8 mouse cellular contexts compared by ENCODE assay signal in the genomic region with DNA sequence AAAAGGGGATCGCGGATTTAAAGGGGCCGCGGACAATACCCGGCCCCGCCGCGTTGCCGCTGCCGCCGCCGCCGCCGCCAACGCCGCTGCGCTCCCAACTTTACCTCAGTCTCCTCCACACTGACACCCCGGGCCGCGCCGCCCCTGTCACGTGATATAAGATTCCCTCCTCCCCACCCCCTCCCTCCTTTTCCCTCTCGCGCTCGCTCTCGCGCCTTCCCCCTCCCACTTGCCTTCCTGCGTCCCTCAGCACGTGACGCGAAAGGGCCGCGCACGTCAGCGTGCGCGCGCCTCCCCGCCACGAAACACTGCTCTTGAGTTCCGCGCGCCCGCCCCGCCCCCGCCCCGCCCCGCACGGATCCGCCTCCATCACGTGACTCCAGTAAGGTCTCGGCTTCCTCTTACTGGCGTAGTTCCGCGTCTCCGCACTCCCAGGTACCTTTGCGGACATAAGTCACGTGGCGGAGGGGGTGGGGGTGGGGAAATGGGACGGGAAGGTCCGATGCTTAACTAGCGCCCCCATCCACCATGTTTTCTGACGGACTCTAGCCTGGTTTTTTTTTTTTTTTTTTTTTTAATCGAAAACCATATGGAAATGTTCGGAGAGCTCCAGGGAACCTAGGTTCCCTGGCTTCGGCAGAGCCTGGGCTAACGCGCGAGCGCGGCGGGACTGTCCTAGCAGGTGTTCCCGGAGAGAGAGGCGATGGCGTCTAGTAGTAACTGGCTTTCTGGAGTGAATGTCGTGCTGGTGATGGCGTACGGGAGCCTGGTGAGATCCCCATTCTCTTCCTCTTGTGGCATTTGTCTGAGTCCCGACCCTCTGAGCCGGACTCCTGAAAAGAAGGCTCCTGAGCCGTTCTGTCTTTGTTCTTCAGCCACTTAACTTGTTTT. TPM values are rescaled to one million over a fixed set of nuclear protein-coding genes. Genes with fewer than 3 reads are reported as not detected.
DNase-seq lines count a peak whose midpoint lies in the region; ATAC-seq and TF ChIP-seq lines count a peak whose summit lies in the region.

A gene (minus strand): TSS at position 278 of the 891 bp plus-strand sequence.

- H3K27ac ChIP-seq in embryonic facial prominence, embryonic 14.5 days (replicated peaks; ENCODE audit: low read depth, low read length): peak within 1 kb of the TSS; percentile 96
- H3K27ac ChIP-seq in heart, adult 2 months: peak within 1 kb of the TSS; percentile 93
- peak within 1 kb of the TSS; percentile 97 for H3K27ac ChIP-seq in limb, embryonic 13.5 days
- peak within 1 kb of the TSS; percentile 92 for H3K27ac ChIP-seq in midbrain, embryonic 16.5 days (ENCODE audit: low read length)

- intact Hi-C loops in heart, adult 2 months (cut with DNase I): loop anchor here (2.0 to 5.0 kb wide), 3 partner anchors 26 to 90 kb away; a partner anchor contains a TSS

- peak; percentile 34 for TF ChIP-seq CTCF in heart, adult 2 months (IDR thresholded peaks at IDR 0.05)

- peak within 1 kb of the TSS; percentile 79 for H3K4me3 ChIP-seq in embryonic facial prominence, embryonic 14.5 days (ENCODE audit: low read depth, low read length)
- peak within 1 kb of the TSS; percentile 84 for H3K4me3 ChIP-seq in heart, adult 2 months
- H3K4me3 ChIP-seq in limb, embryonic 13.5 days: peak within 1 kb of the TSS; percentile 81
- H3K4me3 ChIP-seq in midbrain, embryonic 16.5 days (ENCODE audit: low read depth, low read length): peak within 1 kb of the TSS; percentile 55

- DNase-seq in 3T3-L1 (ENCODE audit: low read depth, low spot score): peak; percentile 99
- DNase-seq in adrenal gland, postnatal 4 days (ENCODE audit: low spot score in 2 of 2): peak; percentile 82 to 88
- peak; percentile 99 for DNase-seq in embryonic facial prominence, embryonic 14.5 days (ENCODE audit: low spot score)
- peak; percentile 91 to 96 for DNase-seq in heart, adult 2 months
- DNase-seq in kidney, adult 8-10 months: peak; percentile 92 to 95
- peak; percentile 81 to 97 for DNase-seq in spleen, postnatal 10 days (ENCODE audit: low spot score in 2 of 2)

- peaks cover 31% of the 10 kb centered on the region for H3K36me3 ChIP-seq in embryonic facial prominence, embryonic 14.5 days (ENCODE audit: control insufficient read depth, insufficient read depth, low read length)
- peaks cover 24% of the 10 kb centered on the region for H3K36me3 ChIP-seq in heart, adult 2 months (ENCODE audit: control insufficient read depth, insufficient read depth, low read length)
- peaks cover 30% of the 10 kb centered on the region for H3K36me3 ChIP-seq in limb, embryonic 13.5 days
- peaks cover 6% of the 10 kb centered on the region; the same call in 1 of the 2 replicates for H3K36me3 ChIP-seq in midbrain, embryonic 16.5 days (ENCODE audit: control insufficient read depth, insufficient read depth, low read length)

- no peaks in the 10 kb centered on the region for H3K27me3 ChIP-seq in embryonic facial prominence, embryonic 14.5 days (replicated peaks; ENCODE audit: control insufficient read depth, insufficient read depth, low read length)
- no peaks in the 10 kb centered on the region for H3K27me3 ChIP-seq in heart, adult 2 months (ENCODE audit: control insufficient read depth, insufficient read depth, low read length)
- no peaks in the 10 kb centered on the region for H3K27me3 ChIP-seq in limb, embryonic 13.5 days
- no peaks in the 10 kb centered on the region for H3K27me3 ChIP-seq in midbrain, embryonic 16.5 days (ENCODE audit: control insufficient read depth, insufficient read depth, low read depth, low read length)

- H3K79me2 ChIP-seq in heart, adult 2 months (replicated peaks; ENCODE audit: control insufficient read depth, insufficient read depth, low read length): peaks cover 5% of the 10 kb centered on the region

- peaks cover 11% of the 10 kb centered on the region for H3K4me1 ChIP-seq in embryonic facial prominence, embryonic 14.5 days (ENCODE audit: control insufficient read depth, insufficient read depth, low read length)
- H3K4me1 ChIP-seq in heart, adult 2 months (ENCODE audit: control insufficient read depth, insufficient read depth, low read length): peaks cover 3% of the 10 kb centered on the region
- peaks cover 32% of the 10 kb centered on the region for H3K4me1 ChIP-seq in limb, embryonic 13.5 days
- H3K4me1 ChIP-seq in midbrain, embryonic 16.5 days (ENCODE audit: control insufficient read depth, insufficient read depth, low read length): peaks cover 35% of the 10 kb centered on the region

- TF ChIP-seq POLR2A in heart, adult 2 months (IDR thresholded peaks at IDR 0.05; ENCODE audit: insufficient read depth, low read depth, low read length): peak; percentile 45

- H3K4me2 ChIP-seq in embryonic facial prominence, embryonic 14.5 days (ENCODE audit: low read depth, low read length): peak within 1 kb of the TSS; percentile 76
- peak within 1 kb of the TSS; percentile 84 for H3K4me2 ChIP-seq in limb, embryonic 13.5 days (replicated peaks)
- H3K4me2 ChIP-seq in midbrain, embryonic 16.5 days (ENCODE audit: low read length): peak within 1 kb of the TSS; percentile 77

- WGBS in embryonic facial prominence, embryonic 14.5 days: 0% methylated on average over 58 of the region's 81 CpGs
- WGBS in heart, adult 2 months: 1% methylated on average over 69 of the region's 81 CpGs
- under 1% methylated on average over 79 of the region's 81 CpGs for WGBS in limb, embryonic 13.5 days
- under 1% methylated on average over 55 of the region's 81 CpGs for WGBS in midbrain, embryonic 16.5 days

- peak; percentile 23; the same call in 1 of the 2 replicates for TF ChIP-seq EP300 in heart, adult 2 months (IDR thresholded peaks at IDR 0.05; ENCODE audit: insufficient read depth, low read depth, low read length)

- H3K9me3 ChIP-seq in embryonic facial prominence, embryonic 14.5 days (ENCODE audit: control insufficient read depth, low read length): no peaks in the 10 kb centered on the region
- no peaks in the 10 kb centered on the region for H3K9me3 ChIP-seq in limb, embryonic 13.5 days
- H3K9me3 ChIP-seq in midbrain, embryonic 16.5 days (replicated peaks; ENCODE audit: control insufficient read depth, low read length, poor library complexity, severe bottlenecking): no peaks in the 10 kb centered on the region

- H3K9ac ChIP-seq in embryonic facial prominence, embryonic 14.5 days (ENCODE audit: low read depth, low read length): peak within 1 kb of the TSS; percentile 98
- H3K9ac ChIP-seq in heart, adult 2 months (ENCODE audit: low read depth, low read length): peak within 1 kb of the TSS; percentile 86
- peak within 1 kb of the TSS; percentile 97 for H3K9ac ChIP-seq in limb, embryonic 13.5 days
- H3K9ac ChIP-seq in midbrain, embryonic 16.5 days (ENCODE audit: low read depth, low read length): peak within 1 kb of the TSS; percentile 77

- ATAC-seq in embryonic facial prominence, embryonic 14.5 days (ENCODE audit: low read depth): peak; percentile 93
- peak; percentile 93 for ATAC-seq in limb, embryonic 13.5 days (ENCODE audit: low FRiP score, low read depth)
- ATAC-seq in midbrain, embryonic 16.5 days: peak; percentile 93

RNA-seq across cellular contexts. Expression of the gene that starts here (rescaled TPM):
- 100 to 1,000 TPM; 217 to 233 TPM for total RNA-seq in adrenal gland, postnatal 4 days (2021)
- 207 and 211 TPM in 2 replicates for polyA plus RNA-seq in embryonic facial prominence, embryonic 14.5 days (2014; fragmentation: Nextera tagmentation; extraction: Ambion mirVana)
- total RNA-seq in heart, adult 2 months (2021): 100 to 1,000 TPM; 104 to 116 TPM
- 104 and 137 TPM in 2 replicates for polyA plus RNA-seq in heart, adult 2 months (2012; rRNA removed)
- polyA plus RNA-seq in limb, embryonic 13.5 days (2015; fragmentation: Nextera tagmentation; extraction: Ambion mirVana): 206 and 208 TPM in 2 replicates
- 120 and 132 TPM in 2 replicates for polyA plus RNA-seq in midbrain, embryonic 16.5 days (2015; fragmentation: Nextera tagmentation; extraction: Ambion mirVana)

Comparison
In these comparisons a context has a peak if more than half of its experiments do, and no peak if none do; other contexts are left out.
1. Peak in every context shown above with its lines: DNase-seq, ATAC-seq, H3K4me3 ChIP-seq and H3K27ac ChIP-seq.